Mouse (Mus musculus): ENCODE results near the gene Dnajc3. TPM values are rescaled to one million over a fixed set of nuclear protein-coding genes. Genes with fewer than 3 reads are reported as not detected.
A peak's percentile ranks its signal among the peaks of the same experiment; 100 is the strongest.

Dnajc3 gene
- polyA plus RNA-seq, 2 experiments: 12.7 to 29.7 TPM

GRCm38 (mm10) chr14:118910332-118911222 lies 27.2 kb upstream of the Dnajc3 start:
- ATAC-seq (ENCODE audit: insufficient read depth) (peak; percentile 47), DNase-seq (ENCODE audit: low read depth in 3 of 3, low spot score in 3 of 3) (peak; percentile 35 to 42 (median 36))
- H3K36me3 ChIP-seq (replicated peaks; ENCODE audit: control insufficient read depth, insufficient read depth, low read depth): no peaks in the 10 kb centered on the region
- H3K4me3 ChIP-seq (ENCODE audit: insufficient read depth in 1 of 2, low read depth in 2 of 2, low read length in 2 of 2): peak overlapping the region; percentile 26 to 57
- no peaks in the 10 kb centered on the region for H3K27me3 ChIP-seq (ENCODE audit: control insufficient read depth, insufficient read depth, low read length)
- peak; percentile 73 for TF ChIP-seq CTCF (IDR thresholded peaks at IDR 0.05; ENCODE audit: low read depth)
- no peak for TF ChIP-seq EP300 (IDR thresholded peaks at IDR 0.05; ENCODE audit: low read depth)
- H3K27ac ChIP-seq: no peak overlapping the region
- peak overlapping the region; percentile 47 for H3K4me2 ChIP-seq (ENCODE audit: low read depth)
- peaks cover 0 to 8% of the 10 kb centered on the region in 2 experiments; a peak in 2 of 4 replicates for H3K4me1 ChIP-seq (replicated peaks; ENCODE audit: control insufficient read depth in 2 of 2, insufficient read depth in 2 of 2, low read length in 1 of 2)
- no peaks in the 10 kb centered on the region for H3K9me3 ChIP-seq (ENCODE audit: control insufficient read depth, low read length)
- 38% methylated on average over 29 of the region's 29 CpGs for WGBS (ENCODE audit: insufficient replicate concordance)
- H3K9ac ChIP-seq (replicated peaks): peak overlapping the region; percentile 50

GRCm38 (mm10) chr14:118911521-118911920 lies 26.3 kb upstream of the Dnajc3 start:
- no peaks in the 10 kb centered on the region for H3K36me3 ChIP-seq (replicated peaks; ENCODE audit: control insufficient read depth, insufficient read depth, low read depth)
- WGBS (ENCODE audit: insufficient replicate concordance): 74% methylated on average over 6 of the region's 6 CpGs
- H3K27me3 ChIP-seq (ENCODE audit: control insufficient read depth, insufficient read depth, low read length): no peaks in the 10 kb centered on the region
- no peak overlapping the region for H3K9ac ChIP-seq (replicated peaks)
- H3K4me3 ChIP-seq (ENCODE audit: insufficient read depth in 1 of 2, low read depth in 2 of 2, low read length in 2 of 2): no peak overlapping the region
- TF ChIP-seq EP300 (IDR thresholded peaks at IDR 0.05; ENCODE audit: low read depth) (no peak), CTCF (IDR thresholded peaks at IDR 0.05; ENCODE audit: low read depth) (no peak)
- no peak overlapping the region for H3K4me2 ChIP-seq (ENCODE audit: low read depth)
- H3K27ac ChIP-seq: no peak overlapping the region
- peaks cover 0 to 8% of the 10 kb centered on the region in 2 experiments; a peak in 2 of 4 replicates for H3K4me1 ChIP-seq (replicated peaks; ENCODE audit: control insufficient read depth in 2 of 2, insufficient read depth in 2 of 2, low read length in 1 of 2)
- ATAC-seq (ENCODE audit: insufficient read depth): no peak
- DNase-seq (ENCODE audit: low read depth in 3 of 3, low spot score in 3 of 3): no peak
- H3K9me3 ChIP-seq (ENCODE audit: control insufficient read depth, low read length): no peaks in the 10 kb centered on the region

DNA sequence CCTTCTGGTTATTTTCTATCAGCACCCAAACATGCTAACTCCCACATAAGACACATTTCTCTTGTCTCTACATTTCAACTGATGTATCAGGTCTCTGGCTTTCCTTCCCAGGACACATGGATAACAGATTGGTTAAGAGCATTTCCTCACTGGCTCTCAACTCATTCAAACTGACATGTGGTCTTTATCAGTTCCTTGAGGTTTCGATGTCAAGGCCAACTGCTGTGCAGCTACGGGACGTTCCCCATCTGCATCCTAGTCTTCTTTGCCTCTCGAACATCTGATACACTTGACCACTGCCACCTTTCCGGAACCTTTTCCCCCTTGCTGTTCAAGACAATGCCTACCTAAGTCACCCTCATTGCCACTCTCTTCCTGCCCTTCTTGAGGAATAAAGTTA lies 24.1 kb upstream of the Dnajc3 start:
- Histone ChIP-seq H3K4me3 (ENCODE audit: insufficient read depth in 1 of 2, low read depth in 2 of 2, low read length in 2 of 2) (no peak overlapping the region), H3K36me3 (replicated peaks; ENCODE audit: control insufficient read depth, insufficient read depth, low read depth) (no peaks in the 10 kb centered on the region), H3K9ac (replicated peaks) (no peak overlapping the region), H3K4me1 (replicated peaks; ENCODE audit: control insufficient read depth in 2 of 2, insufficient read depth in 2 of 2, low read length in 1 of 2) (peaks cover 0 to 8% of the 10 kb centered on the region in 2 experiments; a peak in 2 of 4 replicates), H3K27ac (no peak overlapping the region), H3K27me3 (ENCODE audit: control insufficient read depth, insufficient read depth, low read length) (no peaks in the 10 kb centered on the region), H3K4me2 (ENCODE audit: low read depth) (no peak overlapping the region), H3K9me3 (ENCODE audit: control insufficient read depth, low read length) (no peaks in the 10 kb centered on the region)
- WGBS (ENCODE audit: insufficient replicate concordance): 22% methylated on average over 5 of the region's 5 CpGs
- no peak for DNase-seq (ENCODE audit: low read depth in 3 of 3, low spot score in 3 of 3)
- TF ChIP-seq EP300 (IDR thresholded peaks at IDR 0.05; ENCODE audit: low read depth) (no peak), CTCF (IDR thresholded peaks at IDR 0.05; ENCODE audit: low read depth) (no peak)
- no peak for ATAC-seq (ENCODE audit: insufficient read depth)

GRCm38 (mm10) chr14:118919025-118919424 lies 18.8 kb upstream of the Dnajc3 start:
- Histone ChIP-seq H3K4me2 (ENCODE audit: low read depth) (no peak overlapping the region), H3K27ac (no peak overlapping the region), H3K4me3 (ENCODE audit: insufficient read depth in 1 of 2, low read depth in 2 of 2, low read length in 2 of 2) (no peak overlapping the region), H3K9ac (replicated peaks) (no peak overlapping the region), H3K36me3 (replicated peaks; ENCODE audit: control insufficient read depth, insufficient read depth, low read depth) (no peaks in the 10 kb centered on the region), H3K27me3 (ENCODE audit: control insufficient read depth, insufficient read depth, low read length) (peaks cover 36% of the 10 kb centered on the region), H3K4me1 (replicated peaks; ENCODE audit: control insufficient read depth in 2 of 2, insufficient read depth in 2 of 2, low read length in 1 of 2) (0 out of 4 replicates have a peak, but pooled peaks cover 0 to 2% of the 10 kb centered on the region in 2 experiments), H3K9me3 (ENCODE audit: control insufficient read depth, low read length) (no peaks in the 10 kb centered on the region)
- WGBS (ENCODE audit: insufficient replicate concordance): 46% methylated on average over 8 of the region's 8 CpGs
- ATAC-seq (ENCODE audit: insufficient read depth) (peak; percentile 11; the same call in 1 of the 2 replicates), DNase-seq (ENCODE audit: low read depth in 3 of 3, low spot score in 3 of 3) (no peak)
- TF ChIP-seq EP300 (IDR thresholded peaks at IDR 0.05; ENCODE audit: low read depth): no peak
- TF ChIP-seq CTCF (IDR thresholded peaks at IDR 0.05; ENCODE audit: low read depth): peak; percentile 57

GRCm38 (mm10) chr14:118920654-118921053 lies 17.1 kb upstream of the Dnajc3 start:
- H3K9ac ChIP-seq (replicated peaks): no peak overlapping the region
- DNase-seq (ENCODE audit: low read depth in 3 of 3, low spot score in 3 of 3) (no peak), ATAC-seq (ENCODE audit: insufficient read depth) (no peak)
- peaks cover 53% of the 10 kb centered on the region for H3K27me3 ChIP-seq (ENCODE audit: control insufficient read depth, insufficient read depth, low read length)
- TF ChIP-seq CTCF (IDR thresholded peaks at IDR 0.05; ENCODE audit: low read depth) (no peak), EP300 (IDR thresholded peaks at IDR 0.05; ENCODE audit: low read depth) (no peak)
- no peak overlapping the region for H3K4me3 ChIP-seq (ENCODE audit: insufficient read depth in 1 of 2, low read depth in 2 of 2, low read length in 2 of 2)
- H3K9me3 ChIP-seq (ENCODE audit: control insufficient read depth, low read length): no peaks in the 10 kb centered on the region
- H3K36me3 ChIP-seq (replicated peaks; ENCODE audit: control insufficient read depth, insufficient read depth, low read depth): no peaks in the 10 kb centered on the region
- H3K4me1 ChIP-seq (replicated peaks; ENCODE audit: control insufficient read depth in 2 of 2, insufficient read depth in 2 of 2, low read length in 1 of 2): no peaks in the 10 kb centered on the region
- no peak overlapping the region for H3K4me2 ChIP-seq (ENCODE audit: low read depth)
- WGBS (ENCODE audit: insufficient replicate concordance): 57% methylated on average over 7 of the region's 7 CpGs
- no peak overlapping the region for H3K27ac ChIP-seq
